Mouse (Mus musculus): Measurements from ENCODE around the gene Pknox2. TPM values are rescaled to one million over a fixed set of nuclear protein-coding genes. Genes with fewer than 3 reads are reported as not detected.

The Pknox2 gene
- polyA plus RNA-seq, 1 experiment from 2014 or later, result 8.2 TPM

DNA sequence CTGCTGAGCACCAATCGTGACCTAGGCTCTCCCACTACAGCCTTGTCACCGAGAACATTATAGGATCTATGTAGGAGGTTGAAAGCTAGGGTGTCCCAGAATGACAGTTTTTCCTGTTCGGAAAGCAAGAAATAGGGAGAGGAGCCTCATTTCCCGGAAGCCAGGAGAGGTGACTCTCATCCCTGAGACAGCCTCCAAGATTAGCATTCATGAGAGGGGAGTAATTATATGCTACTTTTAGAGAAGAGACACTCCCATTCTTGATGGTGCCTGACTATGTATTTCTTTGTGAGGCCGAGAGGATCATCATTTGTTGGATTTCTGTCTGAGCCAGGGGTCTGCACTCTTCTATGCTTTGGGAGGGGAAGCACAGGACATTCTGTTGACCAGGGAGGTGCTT, 265.6 kb downstream of the Pknox2 start:
- no peaks in the 10 kb centered on the region for H3K9me3 ChIP-seq (replicated peaks)
- H3K4me2 ChIP-seq, result no peak overlapping the region
- H3K4me1 ChIP-seq (replicated peaks), result no peaks in the 10 kb centered on the region; the same call in 1 of the 2 replicates
- no peak overlapping the region for H3K9ac ChIP-seq
- 74% methylated on average over 5 of the region's 5 CpGs for WGBS
- H3K36me3 ChIP-seq, result no peaks in the 10 kb centered on the region
- no peaks in the 10 kb centered on the region for H3K27me3 ChIP-seq (replicated peaks)
- no peak overlapping the region for H3K4me3 ChIP-seq
- no peak for ATAC-seq (ENCODE audit: insufficient number of reproducible peaks, low FRiP score)
- H3K27ac ChIP-seq (ENCODE audit: poor library complexity, severe bottlenecking), result no peak overlapping the region

DNA sequence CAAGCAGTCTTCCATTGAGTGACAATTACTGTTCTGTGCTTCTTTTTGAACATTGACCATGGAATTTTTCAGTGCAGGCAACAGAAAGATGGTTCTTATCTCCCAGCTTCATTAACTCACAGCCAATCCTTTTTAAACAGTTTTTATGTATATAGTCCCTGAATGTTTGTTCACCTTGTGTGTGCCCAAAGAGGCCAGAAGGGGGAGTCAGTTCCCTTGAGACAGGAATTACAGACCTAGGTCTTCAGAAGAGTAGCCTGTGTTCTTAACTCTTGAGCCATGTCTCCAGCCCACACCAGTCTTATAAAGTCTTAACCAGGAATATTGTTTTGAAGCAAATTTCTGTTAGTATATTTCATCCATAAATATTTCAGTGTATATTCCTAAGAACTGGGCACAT, 270.4 kb downstream of the Pknox2 start:
- no peak for ATAC-seq (ENCODE audit: insufficient number of reproducible peaks, low FRiP score)

DNA sequence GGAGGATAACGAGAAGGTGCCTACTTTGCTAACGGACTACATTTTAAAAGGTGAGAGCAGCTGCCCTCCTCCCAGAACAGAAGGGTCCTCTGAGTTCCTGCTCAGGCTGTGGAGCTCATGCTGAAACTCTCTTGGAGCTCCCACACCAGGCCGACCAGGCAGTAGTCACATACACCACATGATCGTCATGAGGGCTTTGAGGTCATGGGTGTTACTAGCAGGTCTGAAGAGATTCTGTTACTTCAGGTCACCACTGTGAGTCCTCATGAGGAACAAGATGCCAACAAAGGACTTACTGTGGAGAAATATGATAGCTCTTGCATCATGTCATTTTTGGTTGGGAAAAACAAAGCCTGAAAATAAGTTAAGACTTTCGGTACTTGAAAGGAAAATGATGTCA, 270.9 kb downstream of the Pknox2 start:
- no peak overlapping the region for H3K4me2 ChIP-seq
- no peaks in the 10 kb centered on the region for H3K36me3 ChIP-seq
- ATAC-seq (ENCODE audit: insufficient number of reproducible peaks, low FRiP score), result no peak
- H3K9ac ChIP-seq, result no peak overlapping the region
- no peak overlapping the region for H3K4me3 ChIP-seq
- H3K27me3 ChIP-seq (replicated peaks), result no peaks in the 10 kb centered on the region
- H3K9me3 ChIP-seq (replicated peaks), result no peaks in the 10 kb centered on the region
- H3K4me1 ChIP-seq (replicated peaks), result no peaks in the 10 kb centered on the region; the same call in 1 of the 2 replicates
- WGBS, result 76% methylated on average over 5 of the region's 5 CpGs
- H3K27ac ChIP-seq (ENCODE audit: poor library complexity, severe bottlenecking), result no peak overlapping the region

More for the DNA sequence above, 270.4 kb downstream of the Pknox2 start:
- Histone ChIP-seq H3K36me3 (no peaks in the 10 kb centered on the region), H3K9ac (no peak overlapping the region), H3K4me1 (replicated peaks) (no peaks in the 10 kb centered on the region; the same call in 1 of the 2 replicates), H3K4me3 (no peak overlapping the region), H3K27ac (ENCODE audit: poor library complexity, severe bottlenecking) (no peak overlapping the region), H3K9me3 (replicated peaks) (no peaks in the 10 kb centered on the region), H3K4me2 (no peak overlapping the region), H3K27me3 (replicated peaks) (no peaks in the 10 kb centered on the region)

DNA sequence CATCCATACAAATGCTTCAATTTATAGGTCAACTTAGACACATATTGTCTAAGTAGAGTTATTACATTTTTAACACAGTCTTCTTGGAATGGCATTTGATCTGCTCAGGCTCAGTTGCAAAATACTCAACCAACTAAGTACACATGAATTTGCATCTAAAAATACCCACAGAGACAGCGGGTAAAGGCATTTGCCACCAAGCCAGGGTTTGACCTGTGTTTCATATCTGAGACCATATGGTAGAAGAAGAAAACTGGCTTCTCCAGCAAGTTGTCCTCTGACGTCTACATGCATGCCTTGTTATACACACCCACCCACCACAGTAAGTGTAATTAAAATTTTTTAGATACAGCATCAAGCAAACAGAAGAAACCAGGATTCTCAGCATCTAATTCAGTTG, 273.4 kb downstream of the Pknox2 start:
- 57% methylated on average over 2 of the region's 2 CpGs for WGBS
- H3K4me1 ChIP-seq (replicated peaks), result no peaks in the 10 kb centered on the region
- H3K4me3 ChIP-seq, result no peak overlapping the region
- no peaks in the 10 kb centered on the region for H3K36me3 ChIP-seq
- H3K4me2 ChIP-seq, result no peak overlapping the region
- no peak overlapping the region for H3K27ac ChIP-seq (ENCODE audit: poor library complexity, severe bottlenecking)
- ATAC-seq (ENCODE audit: insufficient number of reproducible peaks, low FRiP score), result no peak
- H3K27me3 ChIP-seq (replicated peaks), result no peaks in the 10 kb centered on the region
- no peak overlapping the region for H3K9ac ChIP-seq
- H3K9me3 ChIP-seq (replicated peaks), result no peaks in the 10 kb centered on the region

DNA sequence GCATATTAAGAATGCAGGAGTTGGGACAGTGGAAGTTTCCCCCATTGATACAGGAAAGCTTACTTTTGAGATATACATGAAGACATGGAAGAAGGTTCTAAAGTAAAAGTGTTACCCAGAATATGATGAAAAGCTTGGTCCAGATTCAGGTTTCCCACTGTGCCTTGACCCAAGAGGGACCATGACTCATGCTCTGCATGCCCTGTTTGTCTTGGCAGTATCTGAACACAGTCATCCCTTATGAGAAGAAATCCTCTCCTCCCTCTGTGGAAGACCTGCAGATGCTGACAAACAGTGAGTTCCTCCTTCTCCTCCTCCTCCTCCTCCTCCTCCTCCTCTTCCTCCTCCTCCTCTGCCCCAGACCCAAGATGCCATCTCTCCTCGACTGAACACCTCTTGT, 276.9 kb downstream of the Pknox2 start:
- Histone ChIP-seq H3K9me3 (replicated peaks) (no peaks in the 10 kb centered on the region), H3K36me3 (no peaks in the 10 kb centered on the region), H3K27ac (ENCODE audit: poor library complexity, severe bottlenecking) (no peak overlapping the region), H3K9ac (no peak overlapping the region), H3K4me1 (replicated peaks) (no peaks in the 10 kb centered on the region), H3K4me3 (no peak overlapping the region), H3K27me3 (replicated peaks) (no peaks in the 10 kb centered on the region), H3K4me2 (no peak overlapping the region)
- ATAC-seq (ENCODE audit: insufficient number of reproducible peaks, low FRiP score), result no peak
- 40% methylated on average over 1 of the region's 1 CpGs for WGBS

DNA sequence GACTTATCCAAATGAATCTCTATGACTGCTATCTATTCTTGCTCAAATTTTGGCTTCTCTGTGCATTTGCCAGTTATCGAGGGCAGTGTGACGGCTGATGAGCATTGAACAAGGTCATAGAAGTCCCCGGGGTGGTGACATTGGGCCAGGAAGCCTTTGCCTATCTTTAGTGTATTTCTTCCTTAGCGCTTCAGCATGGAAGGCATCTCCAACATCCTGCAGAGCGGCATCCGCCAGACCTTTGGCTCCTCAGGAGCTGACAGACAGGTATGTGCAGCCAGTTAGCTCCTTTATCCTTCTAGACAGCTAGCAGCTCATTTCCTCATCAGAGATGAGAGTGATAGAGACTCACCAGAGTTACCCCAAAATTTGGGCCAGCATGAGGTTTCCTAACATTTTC, 278.5 kb downstream of the Pknox2 start:
- Histone ChIP-seq H3K9ac (no peak overlapping the region), H3K9me3 (replicated peaks) (no peaks in the 10 kb centered on the region), H3K4me1 (replicated peaks) (no peaks in the 10 kb centered on the region), H3K36me3 (no peaks in the 10 kb centered on the region), H3K4me2 (no peak overlapping the region), H3K4me3 (no peak overlapping the region), H3K27ac (ENCODE audit: poor library complexity, severe bottlenecking) (no peak overlapping the region), H3K27me3 (replicated peaks) (no peaks in the 10 kb centered on the region)
- no peak for ATAC-seq (ENCODE audit: insufficient number of reproducible peaks, low FRiP score)
- WGBS, result 70% methylated on average over 6 of the region's 6 CpGs

DNA sequence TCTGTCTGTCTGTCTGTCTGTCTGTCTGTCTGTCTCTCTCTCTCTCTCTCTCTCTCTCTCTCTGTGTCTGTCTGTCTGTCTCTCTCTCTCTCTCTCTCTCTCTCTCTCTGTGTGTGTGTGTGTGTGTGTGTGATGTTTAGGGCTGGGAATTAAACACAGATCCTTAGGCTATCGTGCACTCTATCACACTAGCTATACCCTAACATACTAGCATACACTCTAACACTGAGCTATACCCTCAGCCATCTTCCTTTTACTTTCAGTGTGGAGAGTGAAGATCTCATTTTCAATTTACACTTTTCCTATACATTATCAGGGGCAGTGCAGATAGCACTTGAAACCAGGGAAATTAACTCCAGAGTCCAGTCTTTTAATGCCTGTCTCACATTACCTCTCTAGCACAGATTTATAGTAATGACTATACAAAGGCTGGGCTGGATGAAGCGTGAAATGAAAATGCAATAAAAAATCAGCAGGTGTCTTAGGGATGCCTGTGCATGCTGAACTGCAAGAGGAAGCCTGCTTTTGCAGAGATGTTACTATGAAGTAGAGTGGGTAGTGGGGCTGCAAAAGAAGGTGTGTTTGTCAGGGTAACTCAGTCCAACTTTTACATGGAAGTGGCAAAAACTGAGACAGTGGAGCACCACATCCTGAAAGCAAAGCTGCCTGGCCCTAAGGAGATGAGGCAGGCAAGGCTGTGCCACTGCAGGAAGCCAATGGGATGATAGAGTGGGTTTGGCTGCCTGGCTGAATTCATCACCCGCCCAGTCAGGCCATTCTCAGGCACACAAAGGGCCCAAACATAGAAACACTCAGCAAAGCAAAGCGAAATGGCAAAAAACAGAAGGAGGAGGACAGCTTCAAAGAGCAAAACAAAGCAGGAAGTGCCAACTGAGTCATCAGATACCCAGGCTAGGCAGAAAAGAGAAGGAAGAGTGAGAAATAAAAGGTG, 282.1 kb downstream of the Pknox2 start:
- Histone ChIP-seq H3K9ac (no peak overlapping the region), H3K27me3 (replicated peaks) (no peaks in the 10 kb centered on the region), H3K4me2 (no peak overlapping the region), H3K27ac (ENCODE audit: poor library complexity, severe bottlenecking) (no peak overlapping the region), H3K4me1 (replicated peaks) (no peaks in the 10 kb centered on the region), H3K36me3 (no peaks in the 10 kb centered on the region), H3K4me3 (no peak overlapping the region), H3K9me3 (replicated peaks) (no peaks in the 10 kb centered on the region)
- WGBS, result 54% methylated on average over 4 of the region's 4 CpGs
- ATAC-seq (ENCODE audit: insufficient number of reproducible peaks, low FRiP score), result no peak

DNA sequence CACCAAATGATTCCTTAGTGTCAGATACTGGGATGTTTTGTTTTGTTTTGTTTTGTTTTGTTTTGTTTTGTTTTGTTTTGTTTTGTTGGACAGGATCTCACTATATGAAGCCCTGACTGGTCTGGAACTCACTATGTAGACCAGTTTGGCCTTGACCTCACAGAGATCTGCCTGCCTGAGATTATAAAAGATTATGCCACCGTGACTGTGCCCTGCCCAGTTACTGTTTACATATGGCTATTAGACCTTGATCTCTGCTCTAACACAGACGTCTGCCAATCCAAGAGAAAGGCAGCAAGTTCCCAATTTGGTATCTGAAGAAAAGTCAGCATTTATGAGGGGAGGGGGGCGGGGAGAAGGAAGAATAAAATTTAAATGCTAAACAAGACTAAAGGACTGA, 283.5 kb downstream of the Pknox2 start:
- Histone ChIP-seq H3K4me1 (replicated peaks) (no peaks in the 10 kb centered on the region), H3K27ac (ENCODE audit: poor library complexity, severe bottlenecking) (no peak overlapping the region), H3K9me3 (replicated peaks) (no peaks in the 10 kb centered on the region), H3K36me3 (no peaks in the 10 kb centered on the region), H3K4me3 (no peak overlapping the region), H3K27me3 (replicated peaks) (no peaks in the 10 kb centered on the region), H3K4me2 (no peak overlapping the region), H3K9ac (no peak overlapping the region)
- ATAC-seq (ENCODE audit: insufficient number of reproducible peaks, low FRiP score), result no peak
- WGBS, result 57% methylated on average over 3 of the region's 3 CpGs

DNA sequence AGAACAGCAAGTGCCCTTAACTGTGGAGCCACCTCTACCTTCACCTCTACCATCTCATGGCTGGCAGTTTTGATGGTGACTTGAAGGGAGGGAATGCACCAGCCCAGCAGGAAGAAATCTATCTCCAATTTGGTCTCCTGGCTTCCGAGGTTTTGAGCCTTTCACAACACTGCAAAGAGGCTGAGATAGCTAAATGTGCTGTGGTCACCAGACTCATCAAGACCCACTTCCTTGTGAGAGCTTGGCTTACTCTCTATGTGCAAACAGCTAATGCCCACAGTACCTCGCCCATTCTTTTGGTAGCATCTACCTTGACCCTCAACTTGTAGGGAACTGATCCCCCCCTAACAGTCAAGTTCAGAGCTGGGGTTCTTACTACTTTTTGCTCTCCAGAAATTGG, 284.6 kb downstream of the Pknox2 start:
- H3K4me1 ChIP-seq (replicated peaks), result no peaks in the 10 kb centered on the region
- no peak overlapping the region for H3K4me3 ChIP-seq
- no peaks in the 10 kb centered on the region for H3K27me3 ChIP-seq (replicated peaks)
- H3K4me2 ChIP-seq, result no peak overlapping the region
- no peak overlapping the region for H3K27ac ChIP-seq (ENCODE audit: poor library complexity, severe bottlenecking)
- H3K9me3 ChIP-seq (replicated peaks), result no peaks in the 10 kb centered on the region
- no peak overlapping the region for H3K9ac ChIP-seq
- 61% methylated on average over 2 of the region's 2 CpGs for WGBS
- H3K36me3 ChIP-seq, result no peaks in the 10 kb centered on the region
- ATAC-seq (ENCODE audit: insufficient number of reproducible peaks, low FRiP score), result no peak

DNA sequence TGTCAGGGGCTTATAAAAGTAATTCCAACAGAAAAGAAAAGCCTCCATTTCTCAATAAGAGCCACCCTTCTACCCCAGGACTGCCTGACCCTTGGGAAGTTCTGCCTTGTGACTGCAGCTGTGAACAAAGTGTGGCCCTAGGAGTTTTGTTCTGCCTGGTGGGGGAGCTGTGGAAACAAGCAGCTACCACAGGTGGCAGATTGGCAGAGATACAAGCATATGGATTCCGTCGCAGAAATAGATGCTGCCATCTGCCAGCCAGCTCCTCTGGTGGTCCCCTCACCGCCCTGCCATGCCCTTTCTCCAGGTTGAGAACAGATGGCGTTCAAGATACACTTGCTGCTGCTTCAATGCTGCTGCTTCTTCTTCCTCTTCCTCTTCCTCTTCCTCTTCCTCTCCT, 288.5 kb downstream of the Pknox2 start:
- no peaks in the 10 kb centered on the region for H3K9me3 ChIP-seq (replicated peaks)
- no peak overlapping the region for H3K27ac ChIP-seq (ENCODE audit: poor library complexity, severe bottlenecking)
- no peaks in the 10 kb centered on the region for H3K4me1 ChIP-seq (replicated peaks)
- H3K9ac ChIP-seq, result no peak overlapping the region
- H3K27me3 ChIP-seq (replicated peaks), result no peaks in the 10 kb centered on the region
- H3K4me2 ChIP-seq, result no peak overlapping the region
- no peak for ATAC-seq (ENCODE audit: insufficient number of reproducible peaks, low FRiP score)
- H3K4me3 ChIP-seq, result no peak overlapping the region
- WGBS, result 41% methylated on average over 4 of the region's 4 CpGs
- H3K36me3 ChIP-seq, result no peaks in the 10 kb centered on the region

DNA sequence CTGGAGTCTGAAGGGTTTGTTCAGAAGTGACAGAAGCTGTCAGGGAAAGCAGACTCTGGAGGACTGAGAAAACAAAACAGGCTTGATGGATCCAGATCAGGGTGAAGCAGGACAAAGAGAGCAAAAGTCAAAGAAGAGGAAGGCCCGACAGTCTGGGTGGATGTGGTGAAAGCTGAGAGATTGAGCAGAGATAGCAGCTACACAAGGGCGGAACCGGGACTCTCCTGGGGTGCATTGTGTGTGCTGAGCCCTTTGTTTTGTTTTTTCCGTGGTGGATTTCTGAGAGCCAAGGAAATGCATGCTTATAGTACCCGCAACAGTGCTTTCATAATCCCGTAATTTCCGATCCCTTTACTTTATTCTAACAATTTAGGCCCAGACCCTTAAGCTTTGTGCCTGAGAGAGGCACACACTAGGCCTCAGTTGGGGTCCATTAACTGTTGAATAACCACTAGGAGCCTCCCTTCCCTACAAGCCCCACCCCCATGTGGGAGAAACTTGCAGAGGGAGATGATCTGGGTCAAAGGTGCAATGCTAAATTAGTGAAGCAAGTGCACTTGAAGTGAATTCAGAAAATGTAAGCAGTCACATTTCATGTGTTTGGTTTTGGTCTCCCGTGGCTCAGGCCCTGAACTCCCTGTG, 289.6 kb downstream of the Pknox2 start:
- no peak overlapping the region for H3K27ac ChIP-seq (ENCODE audit: poor library complexity, severe bottlenecking)
- WGBS, result 28% methylated on average over 8 of the region's 8 CpGs

More for the DNA sequence above, 289.6 kb downstream of the Pknox2 start:
- no peak overlapping the region for H3K9ac ChIP-seq
- ATAC-seq (ENCODE audit: insufficient number of reproducible peaks, low FRiP score), result no peak
- no peak overlapping the region for H3K4me3 ChIP-seq
- no peaks in the 10 kb centered on the region for H3K27me3 ChIP-seq (replicated peaks)
- no peaks in the 10 kb centered on the region for H3K9me3 ChIP-seq (replicated peaks)
- H3K36me3 ChIP-seq, result no peaks in the 10 kb centered on the region
- no peaks in the 10 kb centered on the region for H3K4me1 ChIP-seq (replicated peaks)
- H3K4me2 ChIP-seq, result no peak overlapping the region

Data from heart, embryonic 12.5 days (tissue).